Mouse (Mus musculus): ENCODE measurements around the gene Lrfn3. TPM values are rescaled to one million over a fixed set of nuclear protein-coding genes. Genes with fewer than 3 reads are reported as not detected.
A peak's percentile ranks its signal among the peaks of the same experiment; 100 is the strongest.

Gene Lrfn3
- total RNA-seq, 2 experiments from 2014 or later = 42.8 to 43.6 TPM

DNA sequence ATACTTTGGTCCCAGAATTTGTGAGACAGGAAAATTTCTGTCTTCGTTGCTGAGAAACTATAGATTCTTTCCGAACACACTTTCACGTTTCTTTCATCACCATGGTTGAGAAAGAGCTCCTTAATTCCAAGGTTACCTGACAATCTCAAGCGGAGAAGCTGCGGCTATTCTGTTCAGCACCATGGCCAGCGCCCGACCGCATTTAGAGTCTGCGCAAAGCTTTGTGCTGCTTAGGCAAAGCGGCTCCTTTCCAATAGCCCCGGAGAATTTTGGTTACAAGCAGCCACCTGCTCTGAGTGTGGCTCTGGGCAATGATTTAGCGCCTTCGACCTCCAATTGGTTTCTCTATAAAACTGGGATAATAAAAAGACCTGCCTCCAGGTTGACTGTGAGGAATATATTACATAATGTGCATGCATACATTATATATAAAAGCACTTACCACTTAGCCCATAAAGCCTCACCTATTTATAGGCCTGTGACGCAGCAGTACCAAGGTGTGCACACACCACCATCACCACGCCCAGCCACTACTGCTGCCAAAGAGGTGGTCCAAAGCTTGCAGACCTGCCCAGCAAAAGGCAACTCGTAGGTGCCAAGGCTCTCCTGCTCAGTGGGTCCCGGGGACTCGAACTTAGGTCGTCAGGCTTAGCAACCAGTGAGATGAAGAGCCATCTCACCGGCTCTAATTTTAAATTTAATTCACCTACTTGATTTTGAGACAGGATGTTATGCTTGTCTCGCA, 15.8 kb downstream of the Lrfn3 start:
- DNase-seq (ENCODE audit: low spot score in 2 of 2) = peak; percentile 41 to 50

- DNase-seq (ENCODE audit: low spot score in 2 of 2) = peak in 1 of 2 experiments; percentile 45
Observed at GRCm38 (mm10) chr7:30339432-30340109, 23.0 kb downstream of the Lrfn3 start.

DNA sequence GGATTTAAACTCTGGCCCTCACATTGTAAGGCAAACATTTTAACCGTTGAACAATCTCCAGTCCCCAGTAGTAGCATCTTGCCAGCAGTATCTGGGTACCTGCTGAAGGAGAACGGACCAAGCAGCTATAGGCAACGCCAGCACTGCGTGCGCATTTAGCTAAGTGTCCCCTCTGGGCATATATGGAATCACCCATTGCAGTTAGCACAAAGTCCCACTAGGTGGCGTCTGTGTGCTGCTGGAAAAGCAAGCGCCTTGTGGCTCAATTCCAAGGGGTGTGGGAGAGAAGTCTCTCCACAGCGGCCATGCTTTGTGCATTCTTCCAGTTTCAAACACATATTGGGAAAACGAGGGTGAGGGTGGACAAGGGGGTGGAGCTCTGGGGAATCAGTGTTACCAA, 26.2 kb downstream of the Lrfn3 start:
- DNase-seq (ENCODE audit: low spot score in 2 of 2) = peak; percentile 93

- DNase-seq (ENCODE audit: low spot score in 2 of 2) = peak; percentile 57 to 63
Observed at GRCm38 (mm10) chr7:30335688-30336087, 26.9 kb downstream of the Lrfn3 start.

DNA sequence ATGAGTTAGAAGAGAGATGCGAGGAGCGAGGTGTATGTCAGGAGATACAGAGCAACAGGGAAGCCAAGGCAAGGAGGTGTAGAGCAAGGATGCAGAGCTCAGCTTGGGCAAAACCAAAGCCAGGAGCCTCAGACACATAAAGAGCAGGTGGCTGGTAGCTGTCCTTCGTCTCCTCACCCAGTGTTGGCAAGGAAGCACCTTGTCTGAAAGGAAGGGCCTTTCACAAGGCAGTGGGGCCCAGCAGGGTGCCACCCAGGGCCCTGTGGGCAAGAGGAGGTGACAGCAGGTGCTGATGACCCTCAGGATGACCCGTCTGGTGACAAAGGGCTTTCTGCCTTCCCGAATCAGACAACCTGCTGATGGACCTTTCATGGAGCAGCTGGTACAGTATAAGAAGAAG, 28.0 kb downstream of the Lrfn3 start:
- DNase-seq (ENCODE audit: low spot score in 2 of 2) = no peak

DNA sequence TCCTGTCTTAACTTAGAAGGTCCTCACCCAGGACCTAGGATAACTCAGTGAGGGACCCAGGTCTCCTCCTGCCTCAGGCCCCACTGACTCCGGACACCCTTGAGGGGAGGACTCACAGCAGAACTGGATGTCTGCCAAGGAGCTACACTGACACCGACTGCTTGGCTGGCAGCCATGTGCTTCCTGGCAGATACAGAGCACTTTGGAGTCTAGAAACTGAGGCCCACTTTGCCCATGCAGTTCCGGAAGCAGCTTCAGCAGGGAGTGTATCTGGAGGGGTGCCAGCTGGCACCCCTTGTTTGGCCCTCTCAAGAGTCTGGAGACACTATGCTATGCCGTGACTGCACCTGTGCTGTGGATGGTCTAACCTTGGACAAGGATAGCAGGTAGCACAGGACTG, 29.1 kb downstream of the Lrfn3 start:
- peak; percentile 59 to 76 for DNase-seq (ENCODE audit: low spot score in 2 of 2)

DNA sequence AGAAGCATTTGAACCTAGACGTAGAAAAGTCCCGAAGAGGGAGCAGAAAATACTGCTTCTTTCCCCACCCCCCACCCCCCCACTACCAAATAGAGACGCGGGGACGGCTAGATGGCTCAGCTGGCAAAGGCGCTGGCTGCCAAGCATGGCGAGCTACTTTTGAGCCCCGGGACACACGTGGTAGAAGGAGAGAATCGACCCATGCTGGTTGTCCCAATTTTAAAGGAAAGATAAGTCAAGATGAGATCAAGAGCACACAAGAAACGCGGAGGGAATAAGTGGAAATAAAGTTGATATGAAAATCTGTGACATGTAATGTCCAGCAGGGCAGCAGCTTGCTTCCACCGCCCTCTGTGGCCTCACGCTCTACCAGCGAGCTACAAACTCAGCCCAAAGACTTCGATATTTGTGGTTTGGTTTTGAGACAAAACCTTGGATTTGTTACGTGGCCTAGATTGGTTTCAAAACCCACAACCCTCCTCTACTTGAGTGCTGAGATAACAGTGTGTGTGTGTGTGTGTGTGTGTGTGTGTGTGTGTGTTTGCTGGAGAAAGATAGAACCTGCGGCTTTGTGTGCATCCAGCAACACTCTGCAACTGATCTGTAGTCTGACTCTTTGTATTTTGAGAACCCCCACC, 29.8 kb downstream of the Lrfn3 start:
- DNase-seq (ENCODE audit: low spot score in 2 of 2) = no peak

- DNase-seq (ENCODE audit: low spot score in 2 of 2) = peak; percentile 84 to 87
Observed at GRCm38 (mm10) chr7:30331887-30332286, 30.7 kb downstream of the Lrfn3 start.

GRCm38 (mm10) chr7:30328379-30328778, 34.2 kb downstream of the Lrfn3 start:
- DNase-seq (ENCODE audit: low spot score in 2 of 2) = no peak

- DNase-seq (ENCODE audit: low spot score in 2 of 2) = no peak
Observed at GRCm38 (mm10) chr7:30327140-30327539, 35.4 kb downstream of the Lrfn3 start.

- DNase-seq (ENCODE audit: low spot score in 2 of 2) = no peak
Observed at GRCm38 (mm10) chr7:30326427-30326826, 36.1 kb downstream of the Lrfn3 start.

DNA sequence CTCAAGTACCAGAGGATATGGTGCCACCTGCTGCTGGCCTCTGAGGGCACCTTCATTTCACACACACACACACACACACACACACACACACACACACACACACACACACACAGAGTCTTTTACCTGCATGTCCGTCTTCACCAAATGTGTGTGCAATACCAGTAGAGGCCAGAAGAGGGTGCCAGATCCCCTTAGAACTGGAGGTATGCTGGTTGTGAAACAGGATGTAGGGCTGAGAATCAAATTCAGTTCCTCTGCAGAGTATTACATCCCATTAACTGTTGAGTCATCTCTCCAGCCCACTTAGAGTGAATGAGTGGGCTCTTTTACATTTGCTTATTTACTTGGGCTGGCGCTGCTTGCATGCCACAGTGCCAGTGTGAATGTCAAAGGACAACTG, 37.2 kb downstream of the Lrfn3 start:
- DNase-seq (ENCODE audit: low spot score in 2 of 2) = peak in 1 of 2 experiments; percentile 49

DNA sequence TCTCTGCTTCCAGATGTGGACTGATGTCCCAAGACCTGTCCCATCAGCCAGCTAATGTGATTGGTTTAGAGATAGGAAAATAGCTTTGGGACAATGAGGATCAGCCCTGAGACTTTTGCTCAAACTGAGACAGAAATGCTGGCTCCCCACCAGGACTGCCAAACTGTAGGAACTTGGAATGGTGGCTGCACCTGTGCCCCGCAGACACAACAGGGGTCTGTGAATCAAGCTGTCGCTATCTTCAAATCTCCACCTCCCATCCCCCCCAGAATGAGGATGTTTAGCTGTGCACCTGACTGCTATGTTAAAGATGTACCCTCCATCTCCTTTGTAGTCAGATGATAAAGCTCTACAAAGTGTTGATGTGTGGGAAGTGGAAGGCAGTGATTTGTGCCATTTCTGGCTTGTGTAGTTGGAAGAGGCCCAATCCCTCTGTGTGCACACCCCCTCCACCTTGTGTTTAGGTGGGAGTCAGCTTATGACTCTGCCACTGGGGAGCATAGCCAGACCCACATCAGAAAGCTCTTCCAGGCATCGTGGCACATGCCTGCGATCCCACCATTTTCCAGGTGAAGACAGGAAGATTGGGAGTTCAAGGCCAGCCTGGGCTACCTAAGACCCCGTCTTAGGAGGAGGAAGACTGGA, 38.1 kb downstream of the Lrfn3 start:
- DNase-seq (ENCODE audit: low spot score in 2 of 2) = no peak

DNA sequence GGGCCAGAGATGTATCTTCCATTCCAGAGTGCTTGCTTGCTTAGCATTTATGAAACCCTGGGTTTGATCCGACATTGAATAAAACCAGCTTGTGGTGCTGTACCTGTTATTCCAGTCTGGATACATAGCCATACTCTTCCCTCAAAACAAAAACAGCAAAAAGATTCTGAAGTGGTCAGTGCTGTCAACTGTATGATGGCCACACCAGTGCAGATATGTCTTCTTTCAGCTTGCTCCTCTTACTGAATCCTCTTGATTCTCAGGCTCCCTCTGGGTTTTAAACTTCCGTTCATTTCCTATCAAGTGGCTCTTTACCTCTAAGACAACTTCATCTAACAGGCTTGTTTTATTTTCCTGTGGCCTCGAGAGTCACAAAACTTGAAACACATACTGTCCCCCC, 38.8 kb downstream of the Lrfn3 start, which contains the start of gene Sdhaf1:
Sdhaf1 (minus strand) TSS at position 101 of the 400 bp plus-strand sequence.
- no peak for DNase-seq (ENCODE audit: low spot score in 2 of 2)

DNA sequence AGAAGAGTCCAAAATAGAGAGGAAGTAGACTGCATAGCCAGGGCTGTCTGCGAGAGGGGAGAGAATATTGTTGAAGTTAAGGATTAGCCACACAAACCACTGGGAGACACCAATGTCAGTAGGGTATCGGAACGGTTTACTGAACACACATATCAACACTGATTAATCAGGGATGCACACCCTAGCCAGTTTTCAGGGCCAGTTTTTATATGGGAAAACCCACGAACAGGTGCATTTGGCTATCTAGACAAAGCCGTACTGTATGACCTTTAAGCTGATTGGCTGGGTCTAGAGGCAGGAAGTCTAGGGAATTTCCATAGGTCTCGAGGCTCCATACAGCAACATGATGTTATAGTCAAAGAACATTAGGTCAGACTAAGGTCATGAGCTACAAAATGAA, 39.7 kb downstream of the Lrfn3 start:
- DNase-seq (ENCODE audit: low spot score in 2 of 2) = no peak

DNA sequence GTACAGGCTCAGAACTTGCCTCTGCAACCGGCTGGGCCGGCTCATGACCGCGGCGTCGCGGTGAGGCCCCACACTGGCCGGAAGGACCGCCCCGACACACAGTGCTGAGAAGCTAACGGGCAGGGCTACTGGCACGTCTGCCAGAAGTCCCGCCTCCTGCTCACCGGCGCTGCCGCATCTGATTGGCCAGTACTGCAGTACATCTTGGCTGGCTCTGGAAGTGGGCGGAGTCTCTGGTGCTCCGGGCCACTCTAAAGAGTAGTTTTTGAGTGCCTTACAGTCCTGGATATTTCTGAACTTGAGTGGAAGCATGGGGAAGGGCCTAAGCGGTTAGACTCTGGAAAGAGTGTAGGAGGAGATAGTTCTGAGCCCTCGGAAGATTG, 40.3 kb downstream of the Lrfn3 start:
- DNase-seq (ENCODE audit: low spot score in 2 of 2) = peak; percentile 95 to 97

GRCm38 (mm10) chr7:30321539-30322284, 40.9 kb downstream of the Lrfn3 start, which contains the start of gene E130208F15Rik:
TSS of gene E130208F15Rik (plus strand) at chr7:30321740.
- peak; percentile 42 to 61 for DNase-seq (ENCODE audit: low spot score in 2 of 2)

GRCm38 (mm10) chr7:30320946-30321345, 41.6 kb downstream of the Lrfn3 start:
- DNase-seq (ENCODE audit: low spot score in 2 of 2) = no peak

DNA sequence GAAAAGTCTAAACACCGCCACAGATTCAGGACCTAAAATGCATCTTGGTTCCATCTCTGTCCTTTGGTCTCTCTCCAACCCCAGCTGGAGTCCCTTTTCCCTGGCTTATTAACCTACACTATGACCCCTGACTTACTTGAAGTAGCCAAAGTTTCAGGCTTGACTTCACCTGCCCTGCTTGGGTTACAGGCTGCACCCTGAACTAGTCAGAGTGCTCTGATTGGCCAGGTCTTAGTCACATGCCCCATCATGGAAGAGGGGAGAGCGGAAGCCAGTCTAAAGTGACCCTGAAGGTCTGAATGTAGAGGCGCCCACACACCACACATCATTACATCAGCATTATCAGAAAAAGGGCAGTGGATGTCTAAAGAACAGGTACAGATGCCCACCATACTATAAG, 44.4 kb downstream of the Lrfn3 start:
- DNase-seq (ENCODE audit: low spot score in 2 of 2) = no peak

DNA sequence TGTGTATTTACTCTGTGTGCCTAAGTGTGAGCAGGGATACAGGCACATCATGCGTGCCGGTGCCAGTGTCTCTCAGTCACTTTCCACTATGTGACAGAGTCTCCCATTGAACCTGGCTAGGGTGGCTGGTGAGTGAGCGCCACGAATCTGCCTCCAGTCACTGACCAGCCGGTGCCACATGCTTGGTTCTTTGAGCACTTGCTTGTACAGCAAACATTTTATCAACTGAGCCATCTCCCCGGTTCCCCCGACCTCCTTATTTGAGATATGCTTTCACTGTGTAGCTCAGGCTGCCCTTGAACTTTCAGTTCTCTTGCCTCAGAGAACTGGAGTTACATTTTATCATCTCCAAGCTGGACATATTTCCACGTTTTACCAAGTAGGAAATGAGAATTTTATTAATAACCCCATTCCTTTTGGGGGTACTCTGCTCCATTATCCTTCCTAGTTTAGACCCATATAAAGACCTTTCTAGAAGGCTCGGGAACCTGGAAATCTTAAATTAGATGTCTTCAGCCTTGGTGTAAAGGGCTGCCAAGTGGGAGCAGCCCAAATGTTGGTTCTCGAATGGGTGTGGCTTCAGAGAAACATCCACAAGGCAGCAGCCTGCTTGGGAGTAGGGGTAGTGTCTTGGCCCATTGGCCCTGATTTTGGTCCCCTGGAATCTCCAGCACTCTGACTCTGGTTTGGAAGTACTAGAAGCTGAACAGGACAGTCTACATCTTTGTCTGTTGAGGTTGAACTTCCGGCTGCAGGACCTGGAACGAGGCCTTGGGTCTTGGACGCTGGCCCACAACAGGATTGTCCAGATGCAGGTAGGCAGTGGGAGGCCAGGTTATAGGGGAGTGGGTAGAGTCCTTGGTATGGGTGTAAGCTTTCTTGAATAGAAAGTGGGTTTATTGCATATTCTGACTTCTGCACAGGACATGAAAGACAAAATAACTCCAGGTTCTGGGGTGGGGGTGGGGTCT, 46.7 kb downstream of the Lrfn3 start:
- DNase-seq (ENCODE audit: low spot score in 2 of 2) = no peak

Data from layer of hippocampus, postnatal 10 days (tissue).